Mouse (Mus musculus) lung, embryonic 16.5 days (tissue): Measurements from ENCODE around the gene Peak1. TPM values are rescaled to one million over a fixed set of nuclear protein-coding genes. Genes with fewer than 3 reads are reported as not detected.
A peak's percentile ranks its signal among the peaks of the same experiment; 100 is the strongest.

ENCODE experiments used
- ATAC-seq: fragments of 200-750 bp; cut with Nextera tagmentation; 2 replicates; pipeline ENCODE4 v1.8.0; 2017; ENCODE audit warnings: low read depth, mild to moderate bottlenecking, moderate library complexity
- H3K27ac ChIP-seq: fragments of 300-500 bp; sonication (generic); 2 replicates; pipeline ENCODE4 v1.5.1; 2014; ENCODE audit warnings: mild to moderate bottlenecking, control low read depth, low read length
- H3K27me3 ChIP-seq: fragments of 300-500 bp; sonication (generic); 2 replicates; pipeline ENCODE4 v1.6.1; 2014; ENCODE audit warnings: low read depth, low read length, mixed read lengths; ENCODE audit not compliant: control insufficient read depth, insufficient read depth
- H3K36me3 ChIP-seq: fragments of 300-500 bp; sonication (generic); 2 replicates; pipeline ENCODE4 v1.6.1; 2014; ENCODE audit warnings: low read length; ENCODE audit not compliant: control insufficient read depth, insufficient read depth
- H3K4me1 ChIP-seq: fragments of 300-500 bp; sonication (generic); replicated peaks from 2 replicates; pipeline ENCODE4 v1.6.1; 2014; ENCODE audit warnings: low read length, mixed read lengths; ENCODE audit not compliant: control insufficient read depth, insufficient read depth
- H3K4me2 ChIP-seq: fragments of 300-500 bp; sonication (generic); 2 replicates; pipeline ENCODE4 v1.6.1; 2014; ENCODE audit warnings: low read depth, low read length, control low read depth
- H3K4me3 ChIP-seq: fragments of 300-500 bp; sonication (generic); 2 replicates; pipeline ENCODE4 v1.5.1; 2014; ENCODE audit warnings: mild to moderate bottlenecking, low read length, control low read depth
- H3K9ac ChIP-seq: fragments of 300-500 bp; sonication (generic); 2 replicates; pipeline ENCODE4 v1.6.1; 2014; ENCODE audit warnings: low read length, control low read depth
- H3K9me3 ChIP-seq: fragments of 300-500 bp; sonication (generic); 2 replicates; pipeline ENCODE4 v1.6.1; 2016; ENCODE audit warnings: low read length; ENCODE audit not compliant: control insufficient read depth
- WGBS: fragments of 180-500 bp; shearing (Covaris S2); extraction: QIAGEN DNeasy Blood & Tissue Kit; methylation state at CpG from one replicate; pipeline ENCODE4 v1.1.7; 2014; 5-methylcytosine and 5-hydroxymethylcytosine counted together
- polyA plus RNA-seq: library from polyadenylated mRNA; unstranded; fragments of >200 nt; fragmentation: Nextera tagmentation; extraction: Ambion mirVana; gene quantifications from 2 replicates; pipeline ENCODE4 v1.2.1, GENCODE M21; 2015

Peak1 gene
- polyA plus RNA-seq, 1 experiment from 2014 or later: 26.4 TPM

DNA sequence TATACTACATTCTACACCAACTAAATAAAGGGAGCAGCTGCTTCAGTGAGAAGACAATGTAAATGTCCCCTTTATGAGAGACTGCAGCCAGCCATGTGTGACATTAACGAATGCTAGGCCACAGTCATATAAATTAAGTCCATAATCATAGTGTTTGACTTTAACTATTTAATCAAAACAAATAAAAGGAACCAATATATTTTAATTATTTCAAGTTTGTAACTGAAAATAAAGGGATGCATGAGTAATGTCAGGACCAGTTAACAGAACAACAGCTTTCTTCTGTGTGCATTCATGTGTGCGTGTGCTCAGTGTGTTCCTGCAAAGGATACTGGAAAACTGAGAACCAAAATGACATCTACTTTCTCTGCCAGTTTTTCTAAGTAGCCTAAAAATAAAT is 113.3 kb downstream of the Peak1 start:
- H3K27me3 ChIP-seq: no peaks in the 10 kb centered on the region
- H3K36me3 ChIP-seq: no peaks in the 10 kb centered on the region
- no peak overlapping the region for H3K4me2 ChIP-seq
- H3K4me1 ChIP-seq: peaks cover 5% of the 10 kb centered on the region; the same call in 1 of the 2 replicates
- no peaks in the 10 kb centered on the region for H3K9me3 ChIP-seq
- no peak for ATAC-seq
- H3K27ac ChIP-seq: no peak overlapping the region
- H3K9ac ChIP-seq: no peak overlapping the region
- no peak overlapping the region for H3K4me3 ChIP-seq
- WGBS: 88% methylated on average over 2 of the region's 2 CpGs

DNA sequence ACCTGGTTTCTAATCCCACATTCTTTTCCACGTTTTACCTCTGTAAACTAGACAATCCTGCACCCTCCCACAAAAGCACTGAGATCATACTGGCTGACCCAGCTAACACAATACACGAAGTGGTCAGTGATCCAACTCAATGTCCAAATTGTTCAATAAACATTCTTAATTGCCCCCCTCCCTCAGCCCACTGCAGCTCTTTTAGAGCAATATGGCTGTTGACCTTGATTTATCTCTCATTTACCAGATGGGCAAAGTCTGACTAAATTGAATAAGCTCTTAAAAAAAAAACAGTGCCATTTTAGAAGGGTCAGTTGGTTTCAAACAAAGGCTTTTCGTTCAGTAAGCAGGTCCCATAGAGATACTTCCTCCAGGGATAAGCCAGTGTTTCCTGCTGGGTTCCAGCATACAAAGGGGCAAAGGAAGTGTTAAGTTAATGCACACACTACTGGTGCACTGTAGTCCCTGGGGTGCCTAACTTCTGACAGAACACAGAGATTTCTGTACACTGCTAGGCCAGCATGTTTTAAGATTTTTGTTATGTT is 114.9 kb downstream of the Peak1 start:
- Histone ChIP-seq H3K9me3 (no peaks in the 10 kb centered on the region), H3K4me1 (no peaks in the 10 kb centered on the region), H3K4me3 (no peak overlapping the region), H3K4me2 (no peak overlapping the region), H3K36me3 (no peaks in the 10 kb centered on the region), H3K27ac (peak overlapping the region; percentile 32; the same call in 1 of the 2 replicates), H3K27me3 (no peaks in the 10 kb centered on the region), H3K9ac (no peak overlapping the region)
- no peak for ATAC-seq
- WGBS: 43% methylated on average over 3 of the region's 3 CpGs

DNA sequence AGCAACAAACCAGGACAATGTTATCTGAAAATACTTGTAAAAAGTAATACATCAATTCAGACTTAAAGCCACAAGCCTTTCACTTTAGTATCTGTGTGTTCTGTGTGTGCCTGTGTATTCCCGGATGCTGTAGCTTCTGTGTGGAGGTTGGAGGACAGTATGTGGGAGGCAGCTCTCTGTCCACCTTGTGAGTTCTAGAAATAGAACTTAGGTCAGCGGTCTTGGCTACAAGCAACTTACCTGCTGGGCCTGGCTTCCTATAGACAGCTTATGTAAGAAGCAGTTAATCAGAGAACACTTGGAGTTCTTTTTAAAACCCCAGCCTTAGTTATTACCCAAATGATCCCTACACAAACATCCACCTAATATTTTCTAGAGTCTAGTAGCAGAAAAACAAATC is 127.8 kb downstream of the Peak1 start:
- Histone ChIP-seq H3K4me3 (no peak overlapping the region), H3K27me3 (no peaks in the 10 kb centered on the region), H3K4me2 (no peak overlapping the region), H3K36me3 (no peaks in the 10 kb centered on the region), H3K4me1 (no peaks in the 10 kb centered on the region), H3K9ac (no peak overlapping the region), H3K27ac (no peak overlapping the region), H3K9me3 (no peaks in the 10 kb centered on the region)
- no peak for ATAC-seq
- 93% methylated on average over 2 of the region's 2 CpGs for WGBS

DNA sequence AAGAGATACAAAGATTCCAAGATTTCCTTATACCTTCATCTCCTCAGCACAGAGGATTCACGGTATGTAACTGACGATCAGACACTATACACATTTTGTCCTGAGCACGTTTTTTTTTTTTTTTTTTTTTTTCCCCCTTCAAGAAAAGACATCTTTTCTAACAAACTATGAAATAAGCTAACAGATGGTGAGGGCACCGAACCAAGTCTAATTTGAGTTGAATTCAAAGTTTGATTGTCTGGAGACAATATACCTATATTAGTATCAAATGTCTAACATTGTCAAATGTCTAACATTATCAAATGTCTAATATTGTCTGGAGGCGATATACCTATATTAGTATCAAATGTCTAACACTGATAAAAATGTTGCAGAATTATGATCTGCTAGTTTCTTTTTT is 135.4 kb downstream of the Peak1 start:
- WGBS: 73% methylated on average over 5 of the region's 5 CpGs
- H3K27me3 ChIP-seq: no peaks in the 10 kb centered on the region

DNA sequence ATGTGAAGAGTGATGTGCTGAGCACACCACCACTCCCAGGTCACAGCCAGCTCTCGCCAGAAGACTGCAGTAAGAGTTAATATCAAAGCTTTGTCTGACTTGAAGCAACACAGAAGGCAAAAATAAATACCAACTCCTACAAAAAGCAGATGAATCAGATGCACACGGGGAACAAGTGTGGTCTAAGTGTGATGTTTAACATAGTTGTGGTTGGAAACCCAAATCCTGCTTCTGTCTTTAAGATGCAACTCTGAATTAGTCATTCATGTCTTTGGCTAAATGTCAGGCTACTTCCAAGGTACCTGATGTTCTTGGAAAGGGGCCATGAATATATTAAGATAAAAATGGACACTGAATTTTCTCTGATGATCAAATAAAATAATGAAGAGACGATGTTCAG is 144.3 kb downstream of the Peak1 start:
- ATAC-seq: no peak
- Histone ChIP-seq H3K4me1 (no peaks in the 10 kb centered on the region), H3K9me3 (no peaks in the 10 kb centered on the region), H3K27ac (no peak overlapping the region), H3K4me2 (no peak overlapping the region), H3K4me3 (no peak overlapping the region), H3K27me3 (no peaks in the 10 kb centered on the region), H3K36me3 (peaks cover 7% of the 10 kb centered on the region), H3K9ac (no peak overlapping the region)
- WGBS: 77% methylated on average over 3 of the region's 3 CpGs

More for the DNA sequence above, 135.4 kb downstream of the Peak1 start:
- Histone ChIP-seq H3K9me3 (no peaks in the 10 kb centered on the region), H3K36me3 (0 out of 2 replicates have a peak, but pooled peaks cover under 1% of the 10 kb centered on the region), H3K4me1 (no peaks in the 10 kb centered on the region), H3K9ac (no peak overlapping the region), H3K4me2 (no peak overlapping the region), H3K27ac (no peak overlapping the region), H3K4me3 (no peak overlapping the region)
- no peak for ATAC-seq

DNA sequence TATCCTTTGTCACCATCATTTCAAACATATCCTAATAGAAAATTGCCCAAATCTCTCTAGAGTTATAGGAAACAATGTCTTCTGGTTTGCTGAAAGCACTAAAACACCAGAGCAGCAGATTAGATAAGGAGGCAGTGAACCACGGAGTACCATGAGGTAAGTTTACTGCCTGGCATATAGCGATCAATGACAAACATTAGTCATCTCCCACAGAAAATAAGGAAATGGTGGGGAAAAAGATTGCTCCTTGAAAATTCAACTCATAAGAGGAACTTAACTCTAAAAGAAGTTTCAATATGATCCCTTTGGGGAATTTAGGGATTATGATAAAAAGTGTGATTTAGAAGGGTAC is 145.6 kb downstream of the Peak1 start:
- Histone ChIP-seq H3K4me3 (no peak overlapping the region), H3K9ac (no peak overlapping the region), H3K36me3 (peaks cover 4% of the 10 kb centered on the region), H3K27me3 (no peaks in the 10 kb centered on the region), H3K4me2 (no peak overlapping the region), H3K9me3 (no peaks in the 10 kb centered on the region), H3K4me1 (no peaks in the 10 kb centered on the region), H3K27ac (no peak overlapping the region)
- 47% methylated on average over 2 of the region's 2 CpGs for whole genome bisulfite sequencing
- no peak for ATAC-seq

DNA sequence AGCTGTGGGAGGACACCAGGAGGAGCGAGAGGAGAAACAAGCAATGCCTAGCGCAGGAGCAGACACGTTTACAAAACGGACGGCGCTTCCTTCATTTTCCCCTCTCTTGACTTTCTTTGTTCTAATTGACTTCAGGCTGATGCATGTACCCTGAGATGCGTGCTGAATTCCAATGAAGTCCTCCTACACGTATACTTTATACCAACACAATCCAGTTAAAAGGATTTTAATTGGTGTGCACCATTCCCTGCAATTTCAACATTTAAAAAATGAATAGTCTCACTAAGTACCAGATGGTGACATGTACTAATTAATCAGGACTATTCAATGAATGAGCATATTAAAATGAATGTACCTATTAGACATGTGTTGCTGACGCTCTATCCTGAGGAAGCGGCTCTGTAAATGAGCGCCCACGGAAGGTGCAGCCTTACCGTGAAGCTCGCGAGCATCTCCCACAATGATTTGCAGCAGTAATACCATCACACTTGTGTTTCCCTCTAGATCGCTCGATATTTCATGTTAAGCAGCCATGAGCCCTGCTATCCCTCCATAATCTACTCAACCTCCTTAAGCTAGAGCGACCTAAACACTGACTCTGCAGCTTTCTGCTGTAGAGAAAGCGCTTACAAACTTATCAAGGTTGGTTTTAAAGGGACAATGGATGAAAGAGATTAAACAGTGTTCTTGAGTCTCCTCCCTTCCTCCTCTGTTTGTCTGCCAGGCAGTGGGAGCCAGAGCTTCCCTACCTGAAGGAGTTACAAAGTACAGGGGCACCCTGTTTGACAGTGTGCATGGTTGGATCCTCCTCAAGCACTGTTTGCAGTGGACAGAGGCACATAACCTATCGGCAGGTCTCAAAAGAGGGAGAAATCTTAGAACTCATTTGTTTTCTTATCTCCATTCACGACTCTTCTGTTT is 146.3 kb downstream of the Peak1 start:
- ATAC-seq: no peak
- Histone ChIP-seq H3K9me3 (no peaks in the 10 kb centered on the region), H3K4me3 (no peak overlapping the region), H3K27ac (no peak overlapping the region), H3K36me3 (peaks cover under 1% of the 10 kb centered on the region), H3K9ac (no peak overlapping the region), H3K4me1 (no peaks in the 10 kb centered on the region), H3K4me2 (no peak overlapping the region), H3K27me3 (no peaks in the 10 kb centered on the region)
- 78% methylated on average over 21 of the region's 21 CpGs for WGBS

DNA sequence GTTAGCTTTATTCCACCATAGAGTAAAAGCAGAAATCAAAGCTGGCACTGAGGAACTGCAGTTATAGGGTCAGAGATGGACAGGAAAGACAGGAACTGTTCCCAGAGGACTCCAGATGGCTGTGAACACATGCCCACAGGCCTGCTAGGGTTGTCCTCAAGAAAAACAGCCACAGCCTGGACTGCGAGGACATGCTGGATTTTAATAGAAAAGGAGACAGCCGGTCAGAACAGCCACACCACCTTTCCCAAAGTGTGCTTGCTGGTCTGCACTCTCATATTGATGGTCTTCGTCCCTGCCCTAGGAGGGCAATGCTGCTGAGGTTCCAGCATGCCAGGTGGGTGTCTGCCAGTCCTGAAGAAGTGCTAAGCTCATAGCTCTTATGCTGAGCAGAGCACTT is 148.8 kb downstream of the Peak1 start:
- Histone ChIP-seq H3K4me2 (no peak overlapping the region), H3K36me3 (no peaks in the 10 kb centered on the region), H3K27ac (no peak overlapping the region), H3K4me3 (no peak overlapping the region), H3K9ac (no peak overlapping the region), H3K27me3 (no peaks in the 10 kb centered on the region), H3K9me3 (no peaks in the 10 kb centered on the region), H3K4me1 (no peaks in the 10 kb centered on the region)
- WGBS: 82% methylated on average over 3 of the region's 3 CpGs
- no peak for ATAC-seq

DNA sequence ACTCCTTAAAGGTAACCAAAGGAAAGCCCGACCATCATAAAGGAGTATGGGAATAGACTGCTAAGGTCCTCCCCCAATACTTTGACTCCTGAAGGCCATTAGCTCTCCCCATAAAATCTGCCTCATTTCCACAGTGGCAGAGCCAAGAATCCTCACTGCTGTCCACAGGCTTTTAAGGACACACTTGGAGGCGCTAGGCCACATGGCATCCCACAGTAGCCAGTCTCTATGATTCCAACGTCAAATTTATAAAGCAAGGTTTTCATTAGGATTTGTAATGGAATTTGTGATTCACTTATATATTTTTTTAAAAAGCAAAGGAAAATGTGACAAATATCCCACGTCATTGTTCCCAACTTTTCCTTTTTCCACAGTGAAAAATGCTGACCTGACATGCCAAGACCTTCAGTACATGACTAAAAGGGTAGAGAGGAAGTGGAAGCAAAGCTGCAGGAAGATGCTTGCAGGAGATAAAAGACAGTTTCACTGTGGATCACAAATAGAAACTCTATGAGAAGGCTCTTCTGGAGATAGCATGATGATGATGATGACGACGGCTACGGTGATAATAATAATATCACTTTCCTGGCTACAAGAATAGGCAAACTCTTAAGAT is 151.6 kb downstream of the Peak1 start:
- Histone ChIP-seq H3K4me3 (no peak overlapping the region), H3K9me3 (no peaks in the 10 kb centered on the region), H3K27me3 (no peaks in the 10 kb centered on the region), H3K9ac (no peak overlapping the region), H3K27ac (no peak overlapping the region), H3K4me1 (no peaks in the 10 kb centered on the region), H3K36me3 (no peaks in the 10 kb centered on the region), H3K4me2 (no peak overlapping the region)
- 75% methylated on average over 7 of the region's 7 CpGs for WGBS
- ATAC-seq: no peak
